Mouse (Mus musculus) urinary bladder, adult 2 months (tissue): Measurements from ENCODE around the gene Slc4a5. TPM values are rescaled to one million over a fixed set of nuclear protein-coding genes. Genes with fewer than 3 reads are reported as not detected.
"Not testable (repeated sequence)": the region's sequence is repeated elsewhere in the genome, so short reads cannot be mapped to it uniquely, and the experiment has no call there.

Experiments used
- DNase-seq: peaks from one replicate; pipeline ENCODE4 v3.0.0; 2022; ENCODE audit warnings: low spot score
- polyA plus RNA-seq: library from polyadenylated mRNA; depleted of rRNA; stranded (reverse); fragments of >200 nt; gene quantifications from 2 replicates; pipeline ENCODE4 v1.2.3, GENCODE M21; 2012

Slc4a5 gene
- polyA plus RNA-seq, 1 experiment = not detected

- no peak for DNase-seq
These were observed 89.4 kb downstream of the Slc4a5 start for GRCm38 (mm10) chr6:83309017-83309416.

DNA sequence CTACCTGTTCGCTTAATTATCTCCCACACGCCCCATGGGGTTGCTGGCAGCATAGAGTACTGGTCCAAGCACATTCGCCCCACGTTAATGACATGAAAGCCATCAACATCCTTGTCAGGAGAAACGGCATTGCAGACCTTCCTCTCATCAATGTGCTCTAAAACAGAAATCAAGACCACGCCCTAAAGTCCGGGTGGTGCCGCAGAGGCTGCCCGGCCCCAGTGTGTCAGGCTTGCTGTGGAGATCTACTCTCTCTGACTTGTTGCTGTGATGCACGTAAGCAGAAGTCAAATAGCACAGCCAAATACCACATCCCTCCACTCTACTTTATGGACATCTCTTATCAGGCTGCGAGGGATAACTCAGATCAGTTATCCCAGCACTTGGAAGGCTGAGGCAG lies 91.6 kb downstream of the Slc4a5 start:
- no peak for DNase-seq

GRCm38 (mm10) chr6:83312021-83312420 lies 92.4 kb downstream of the Slc4a5 start:
- DNase-seq = no peak

- DNase-seq = no peak
These were observed 92.9 kb downstream of the Slc4a5 start for GRCm38 (mm10) chr6:83312514-83312913.

- no peak for DNase-seq
These were observed 95.7 kb downstream of the Slc4a5 start for GRCm38 (mm10) chr6:83315293-83315692.

DNA sequence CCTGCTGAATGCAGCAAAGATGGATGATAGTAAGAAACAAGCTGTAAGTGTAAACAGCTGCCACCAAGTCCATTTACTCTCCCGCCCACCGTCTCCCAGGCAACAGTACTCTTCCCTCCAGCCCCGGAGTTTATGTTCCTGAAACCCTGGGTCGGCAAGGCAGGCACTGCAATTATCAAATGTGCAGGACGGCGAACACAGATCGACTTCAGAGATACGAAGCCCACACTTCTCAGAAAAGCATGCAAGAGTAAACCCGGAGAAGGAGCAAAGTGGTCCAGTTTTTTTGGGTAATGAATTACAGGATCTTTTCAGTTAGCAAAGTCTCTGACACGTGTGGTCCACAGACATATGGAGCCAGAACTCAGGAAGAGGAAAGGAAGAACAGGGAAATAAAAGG lies 96.4 kb downstream of the Slc4a5 start:
- DNase-seq = no peak

DNA sequence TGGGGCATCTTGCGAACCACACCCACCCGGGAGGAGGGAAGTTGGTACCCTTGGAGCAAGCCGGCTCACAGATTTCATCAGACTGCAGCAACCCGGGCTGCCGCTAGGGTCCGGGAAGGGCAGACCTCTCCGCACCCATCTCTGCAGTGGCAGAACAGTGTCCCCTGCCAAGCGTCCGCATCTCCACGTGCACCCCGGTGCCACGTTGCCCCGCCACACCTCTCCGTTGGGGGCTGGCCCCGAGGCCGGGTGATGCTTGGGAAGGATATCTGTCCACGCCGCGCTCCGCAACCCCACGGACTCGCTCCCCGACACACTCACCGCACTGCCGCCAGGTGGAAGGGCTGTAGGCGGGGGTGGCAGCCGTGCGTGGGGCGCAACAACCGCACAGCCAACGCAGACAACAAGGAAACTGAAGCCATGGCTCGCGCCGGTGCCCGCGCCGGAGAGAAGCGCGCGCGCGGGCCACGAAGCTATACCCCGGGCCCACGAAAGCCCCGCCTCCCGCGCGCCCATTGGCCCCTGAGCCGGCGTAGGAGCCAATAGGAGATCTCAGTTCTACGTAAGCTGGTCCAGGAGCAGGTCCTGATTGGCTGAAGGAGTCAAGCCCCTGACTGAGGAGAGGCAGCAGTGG lies 97.6 kb downstream of the Slc4a5 start:
- DNase-seq = peak; percentile 61

DNA sequence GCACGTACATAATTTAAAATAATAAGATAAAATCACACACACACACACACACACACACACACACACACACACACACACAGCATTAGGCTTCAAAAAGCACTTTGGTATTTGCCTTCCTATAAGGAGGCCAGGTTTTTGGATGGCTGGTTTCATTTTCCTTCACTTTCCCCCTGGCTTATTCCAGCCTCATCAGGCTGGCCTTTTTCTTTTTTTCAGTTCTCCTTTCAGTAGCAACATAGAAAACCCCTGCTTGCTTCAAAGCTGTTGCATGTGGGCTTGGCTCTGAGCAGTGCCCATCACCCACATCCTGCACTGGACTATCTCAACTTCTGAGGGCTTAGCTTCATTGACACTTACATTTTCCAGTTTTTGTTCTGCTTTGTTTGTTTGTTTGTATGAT lies 102.3 kb downstream of the Slc4a5 start:
- DNase-seq = no peak

- no peak for DNase-seq
These were observed 103.2 kb downstream of the Slc4a5 start for GRCm38 (mm10) chr6:83322794-83323193.

- no peak for DNase-seq
These were observed 104.2 kb downstream of the Slc4a5 start for GRCm38 (mm10) chr6:83323652-83324419.

DNA sequence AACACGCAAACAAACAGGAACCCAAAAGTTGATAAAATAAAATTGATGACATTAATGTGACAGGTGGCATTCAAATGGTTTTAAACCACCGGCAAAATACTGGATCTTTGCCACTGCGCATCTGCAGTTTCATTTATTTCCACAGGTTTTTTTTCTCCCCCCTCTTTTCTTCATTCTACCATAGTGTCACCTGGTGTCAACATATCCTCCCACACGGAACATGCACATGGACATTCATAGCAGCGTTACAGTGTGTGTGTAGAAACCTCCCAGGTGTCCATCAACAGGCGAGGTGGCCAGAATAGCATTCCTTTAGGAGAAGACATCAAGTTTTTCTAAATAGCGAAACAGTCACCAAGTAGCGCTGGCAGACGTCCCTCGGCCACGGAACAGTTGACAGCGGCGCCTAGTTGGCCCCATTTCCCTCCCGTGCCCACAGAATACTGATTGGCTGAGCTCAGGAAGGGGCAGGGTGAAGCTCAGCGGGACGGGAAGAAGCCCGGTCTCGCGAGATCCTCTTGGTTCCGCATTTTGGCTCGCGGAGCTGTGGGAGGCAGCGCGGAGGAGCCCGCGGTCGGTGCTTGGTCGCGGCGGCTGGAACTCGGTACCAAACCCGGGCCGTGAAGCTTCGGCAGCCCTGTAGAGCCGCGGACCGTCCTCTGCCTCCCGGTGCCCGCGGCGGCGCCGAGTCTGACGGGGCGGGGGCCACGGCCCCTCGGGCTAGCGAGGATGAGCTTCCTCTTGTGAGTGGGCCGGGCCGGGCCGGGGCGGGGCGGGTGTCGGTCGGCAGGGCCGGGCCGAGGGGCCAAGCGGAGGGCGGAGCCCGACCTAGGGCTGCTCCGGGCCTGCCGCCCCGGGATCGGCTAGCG lies 106.1 kb downstream of the Slc4a5 start, which contains the start of the genes Mthfd2 and Mob1a:
Gene Mthfd2, minus strand, starts transcription at position 384 of the 869 bp plus-strand sequence.
Gene Mob1a, plus strand, starts transcription at position 492 of the 869 bp plus-strand sequence.
- DNase-seq = peak; percentile 92

DNA sequence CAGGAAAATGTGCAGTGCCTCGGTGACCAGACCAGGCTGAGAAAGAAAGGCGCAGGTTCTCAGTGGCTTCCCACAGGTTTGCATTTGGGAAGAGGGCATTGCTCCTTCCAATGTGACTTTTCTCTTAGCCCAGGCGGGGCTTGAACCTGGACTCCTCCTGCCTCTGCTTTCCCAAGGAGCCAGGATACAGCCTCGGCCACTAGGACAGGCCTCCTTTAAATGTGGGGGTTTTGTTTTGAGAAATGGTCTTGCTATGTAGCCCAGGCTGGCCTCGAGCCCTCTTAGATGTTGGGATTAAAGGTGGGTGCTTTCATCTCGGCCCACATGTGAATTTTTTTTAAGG lies 106.7 kb downstream of the Slc4a5 start:
- DNase-seq = no peak

GRCm38 (mm10) chr6:83326761-83327160 lies 107.1 kb downstream of the Slc4a5 start:
- DNase-seq = no peak

DNA sequence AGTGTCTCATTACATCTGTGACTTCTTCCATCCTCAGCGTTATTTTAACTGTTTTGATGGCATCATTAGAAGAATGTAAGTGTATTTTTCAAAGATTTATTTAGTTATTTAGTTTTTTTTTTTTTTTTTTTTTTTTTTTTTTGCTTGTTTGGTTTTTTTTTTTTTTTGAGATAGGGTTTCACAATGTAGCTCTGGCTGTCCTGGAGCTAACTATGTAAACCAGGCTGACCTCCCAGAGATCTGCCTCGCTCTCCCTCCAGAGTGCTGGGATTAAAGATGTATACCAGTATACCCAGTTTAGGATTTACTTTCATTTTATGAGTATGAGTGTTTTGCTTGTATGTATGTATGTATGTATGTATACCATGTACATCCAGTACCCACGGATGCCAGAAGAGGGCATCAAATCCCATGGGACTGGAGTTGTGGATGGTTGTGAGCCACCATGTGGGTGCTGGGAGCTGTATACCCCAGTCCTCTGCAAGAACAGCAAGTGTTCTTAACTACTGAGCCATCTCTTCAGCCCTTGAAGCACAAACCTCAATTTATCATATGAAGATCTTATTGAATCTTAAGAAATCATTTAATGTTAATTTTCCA lies 108.1 kb downstream of the Slc4a5 start:
- DNase-seq = no peak

DNA sequence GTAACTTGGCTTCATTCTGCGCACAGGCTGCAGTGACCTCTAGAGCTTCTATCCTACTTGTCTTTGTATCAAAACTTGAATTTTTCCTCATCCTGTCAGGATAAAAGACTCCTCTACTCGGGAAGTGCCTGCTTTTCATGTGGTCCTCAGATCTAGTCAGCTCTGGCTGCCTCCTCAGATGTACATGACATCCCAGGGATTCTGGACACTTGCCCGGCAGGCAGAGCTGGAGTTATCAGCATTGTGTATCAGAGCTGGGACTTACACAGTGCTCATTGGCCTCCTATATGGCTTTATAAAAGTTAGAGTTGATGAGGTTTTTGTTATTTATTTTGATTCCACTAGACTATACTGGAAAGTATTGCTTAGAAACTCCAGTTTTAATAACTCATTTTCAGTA lies 121.8 kb downstream of the Slc4a5 start:
- DNase-seq = no peak

DNA sequence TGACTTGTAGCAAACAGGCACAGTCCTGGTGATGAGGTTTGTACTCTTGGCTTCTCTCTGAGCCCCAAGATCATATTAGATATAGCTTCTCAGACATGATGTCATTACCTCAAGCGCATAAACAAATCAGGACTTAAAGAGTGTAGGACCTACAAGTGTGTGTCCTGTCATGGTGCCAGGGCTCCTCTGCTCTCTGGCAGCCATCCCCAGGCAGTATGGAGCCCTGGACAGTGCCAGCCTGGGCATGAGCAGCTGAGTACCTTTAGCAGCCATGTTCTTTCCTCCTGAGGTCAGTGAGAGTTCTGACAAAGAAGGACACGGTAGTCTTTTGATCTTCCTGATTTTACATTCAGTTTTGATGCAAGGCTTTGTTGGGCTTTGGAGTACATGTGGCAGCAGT lies 123.3 kb downstream of the Slc4a5 start:
- DNase-seq = no peak

- DNase-seq = not testable (repeated sequence)
These were observed 125.7 kb downstream of the Slc4a5 start for GRCm38 (mm10) chr6:83345285-83345684.

DNA sequence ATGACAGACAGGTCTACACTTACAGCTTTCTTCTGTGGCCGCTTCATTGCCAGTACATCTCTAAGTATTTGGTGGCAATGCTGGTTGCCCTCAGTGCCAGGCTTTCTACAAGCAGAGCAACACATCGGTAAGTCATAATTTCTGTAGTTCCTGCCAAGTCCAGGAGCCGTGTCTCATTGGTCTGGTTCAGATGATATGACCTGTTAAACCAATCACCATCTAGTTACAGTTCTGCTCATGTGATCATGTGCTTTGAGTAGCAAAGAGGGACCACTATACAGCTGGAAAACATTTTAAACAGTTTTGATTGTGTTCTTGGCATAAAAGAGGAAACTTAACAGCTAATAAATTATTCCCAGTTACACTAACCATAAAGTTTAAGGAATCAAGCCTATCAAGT lies 128.3 kb downstream of the Slc4a5 start:
- DNase-seq = no peak

DNA sequence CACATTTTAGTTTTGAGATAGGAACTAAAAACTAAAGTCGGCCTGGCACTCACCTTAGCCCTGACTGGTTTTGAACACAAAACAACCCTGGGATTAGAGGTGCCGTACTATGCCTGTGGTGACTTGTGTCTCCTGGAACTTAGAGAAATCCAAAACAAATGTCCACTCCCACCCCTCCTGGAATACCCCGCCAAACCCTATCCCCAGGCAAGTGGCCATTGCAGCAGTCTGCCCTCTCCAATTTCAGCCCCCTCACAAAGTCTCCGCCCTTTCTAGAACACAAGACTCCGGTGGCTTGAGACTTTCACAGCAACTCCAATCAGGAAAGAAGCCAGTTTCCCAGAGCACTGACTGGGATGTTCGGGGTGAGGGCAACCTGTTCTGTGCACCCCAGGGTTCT lies 129.2 kb downstream of the Slc4a5 start, which contains the start of gene Bola3:
Gene Bola3, plus strand, starts transcription at position 275 of the 400 bp plus-strand sequence.
- DNase-seq = no peak

- DNase-seq = peak; percentile 97
These were observed 129.8 kb downstream of the Slc4a5 start for GRCm38 (mm10) chr6:83349274-83349958.

DNA sequence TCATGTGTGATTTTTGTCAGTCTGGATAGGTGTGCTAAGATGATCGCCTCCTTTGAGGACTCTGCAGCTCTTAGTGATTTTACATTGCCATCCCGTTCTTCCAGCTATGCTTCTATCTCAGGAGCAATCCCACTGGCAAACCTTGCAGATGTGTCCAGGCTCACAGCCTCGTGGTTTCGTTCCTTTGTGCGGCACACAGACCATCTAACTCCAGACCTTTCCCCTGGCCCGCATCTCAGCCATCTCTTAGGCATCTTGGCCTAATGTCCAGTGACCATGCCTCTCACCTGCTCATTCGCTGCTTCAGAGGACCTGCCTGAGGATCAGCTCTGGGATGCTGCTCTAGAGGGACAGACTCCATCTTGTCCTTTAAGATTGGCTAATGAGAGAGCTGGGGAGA lies 130.5 kb downstream of the Slc4a5 start:
- DNase-seq = no peak
